Mouse (Mus musculus): ENCODE measurements at regions not wholly inside any gene's neighbourhood (a gene's known extent, or its start where the extent isn't known, plus 50 kb on each side); places are given as distances from the start of the nearest gene placed in this dataset.

- ATAC-seq, result peak; percentile 75
- peaks cover 9% of the 10 kb centered on the region; the same call in 1 of the 2 replicates for H3K4me1 ChIP-seq (replicated peaks)
- 0 out of 2 replicates have a peak overlapping the region, but pooled peaks have one; percentile 5 for H3K27ac ChIP-seq
- no peaks in the 10 kb centered on the region for H3K9me3 ChIP-seq
- H3K4me3 ChIP-seq (replicated peaks), result no peak overlapping the region
- no peaks in the 10 kb centered on the region for H3K36me3 ChIP-seq
- 41% methylated on average over 4 of the region's 4 CpGs for WGBS
- H3K4me2 ChIP-seq (replicated peaks), result 0 out of 2 replicates have a peak overlapping the region, but pooled peaks have one; percentile 9
- no peaks in the 10 kb centered on the region for H3K27me3 ChIP-seq (replicated peaks)
- no peak overlapping the region for H3K9ac ChIP-seq
Measured at GRCm38 (mm10) chr13:35395192-35395591, 264.4 kb upstream of the Cdyl start.

GRCm38 (mm10) chr13:35395630-35396029 lies 264.0 kb upstream of the Cdyl start:
- Histone ChIP-seq H3K9me3 (no peaks in the 10 kb centered on the region), H3K4me2 (replicated peaks) (0 out of 2 replicates have a peak overlapping the region, but pooled peaks have one; percentile 9), H3K27me3 (replicated peaks) (no peaks in the 10 kb centered on the region), H3K9ac (no peak overlapping the region), H3K4me3 (replicated peaks) (no peak overlapping the region), H3K27ac (0 out of 2 replicates have a peak overlapping the region, but pooled peaks have one; percentile 5), H3K4me1 (replicated peaks) (peaks cover 9% of the 10 kb centered on the region; the same call in 1 of the 2 replicates), H3K36me3 (no peaks in the 10 kb centered on the region)
- WGBS, result 12% methylated on average over 5 of the region's 5 CpGs
- peak; percentile 85 for ATAC-seq

- Histone ChIP-seq H3K36me3 (no peaks in the 10 kb centered on the region), H3K4me1 (replicated peaks) (peaks cover 9% of the 10 kb centered on the region; the same call in 1 of the 2 replicates), H3K4me2 (replicated peaks) (no peak overlapping the region), H3K9ac (no peak overlapping the region), H3K27me3 (replicated peaks) (no peaks in the 10 kb centered on the region), H3K4me3 (replicated peaks) (no peak overlapping the region), H3K27ac (no peak overlapping the region), H3K9me3 (no peaks in the 10 kb centered on the region)
- WGBS, result 74% methylated on average over 2 of the region's 2 CpGs
- ATAC-seq, result no peak
Measured at GRCm38 (mm10) chr13:35397166-35397565, 262.5 kb upstream of the Cdyl start.

GRCm38 (mm10) chr13:35398192-35398591 lies 261.4 kb upstream of the Cdyl start:
- Histone ChIP-seq H3K4me2 (replicated peaks) (no peak overlapping the region), H3K9ac (no peak overlapping the region)
- WGBS, result 59% methylated on average over 8 of the region's 8 CpGs

GRCm38 (mm10) chr13:35402856-35403255 lies 256.8 kb upstream of the Cdyl start:
- H3K4me1 ChIP-seq (replicated peaks), result no peaks in the 10 kb centered on the region
- no peaks in the 10 kb centered on the region for H3K36me3 ChIP-seq
- 86% methylated on average over 2 of the region's 2 CpGs for WGBS
- H3K4me3 ChIP-seq (replicated peaks), result no peak overlapping the region
- no peak overlapping the region for H3K27ac ChIP-seq
- no peaks in the 10 kb centered on the region for H3K9me3 ChIP-seq
- H3K4me2 ChIP-seq (replicated peaks), result no peak overlapping the region
- no peak for ATAC-seq
- no peaks in the 10 kb centered on the region for H3K27me3 ChIP-seq (replicated peaks)
- no peak overlapping the region for H3K9ac ChIP-seq

More at GRCm38 (mm10) chr13:35398192-35398591, 261.4 kb upstream of the Cdyl start:
- no peak for ATAC-seq
- Histone ChIP-seq H3K36me3 (no peaks in the 10 kb centered on the region), H3K27ac (no peak overlapping the region), H3K4me3 (replicated peaks) (no peak overlapping the region), H3K27me3 (replicated peaks) (no peaks in the 10 kb centered on the region), H3K9me3 (no peaks in the 10 kb centered on the region), H3K4me1 (replicated peaks) (peaks cover 9% of the 10 kb centered on the region; the same call in 1 of the 2 replicates)

- 92% methylated on average over 5 of the region's 5 CpGs for WGBS
- no peak overlapping the region for H3K4me2 ChIP-seq (replicated peaks)
- no peak overlapping the region for H3K9ac ChIP-seq
- no peaks in the 10 kb centered on the region for H3K27me3 ChIP-seq (replicated peaks)
- no peak overlapping the region for H3K27ac ChIP-seq
- H3K4me3 ChIP-seq (replicated peaks), result no peak overlapping the region
- ATAC-seq, result no peak
- no peaks in the 10 kb centered on the region for H3K4me1 ChIP-seq (replicated peaks)
- H3K9me3 ChIP-seq, result no peaks in the 10 kb centered on the region
- H3K36me3 ChIP-seq, result no peaks in the 10 kb centered on the region
Measured at GRCm38 (mm10) chr13:35404428-35404827, 255.2 kb upstream of the Cdyl start.

- no peak overlapping the region for H3K4me3 ChIP-seq (replicated peaks)
- no peak overlapping the region for H3K4me2 ChIP-seq (replicated peaks)
- no peaks in the 10 kb centered on the region for H3K4me1 ChIP-seq (replicated peaks)
- no peaks in the 10 kb centered on the region for H3K36me3 ChIP-seq
- no peak for ATAC-seq
- H3K9me3 ChIP-seq, result no peaks in the 10 kb centered on the region
- H3K27ac ChIP-seq, result no peak overlapping the region
- 67% methylated on average over 1 of the region's 1 CpGs for WGBS
- H3K27me3 ChIP-seq (replicated peaks), result no peaks in the 10 kb centered on the region
- H3K9ac ChIP-seq, result no peak overlapping the region
Measured at GRCm38 (mm10) chr13:35405384-35405783, 254.2 kb upstream of the Cdyl start.

- Histone ChIP-seq H3K4me1 (replicated peaks) (no peaks in the 10 kb centered on the region), H3K9ac (no peak overlapping the region), H3K27ac (no peak overlapping the region), H3K27me3 (replicated peaks) (no peaks in the 10 kb centered on the region), H3K4me3 (replicated peaks) (no peak overlapping the region), H3K36me3 (no peaks in the 10 kb centered on the region), H3K9me3 (no peaks in the 10 kb centered on the region), H3K4me2 (replicated peaks) (no peak overlapping the region)
- 86% methylated on average over 4 of the region's 4 CpGs for WGBS
- no peak for ATAC-seq
Measured at GRCm38 (mm10) chr13:35417500-35417899, 242.1 kb upstream of the Cdyl start.

GRCm38 (mm10) chr13:35420076-35420475 lies 239.6 kb upstream of the Cdyl start:
- H3K27ac ChIP-seq, result no peak overlapping the region
- H3K27me3 ChIP-seq (replicated peaks), result no peaks in the 10 kb centered on the region
- H3K4me2 ChIP-seq (replicated peaks), result no peak overlapping the region
- no peaks in the 10 kb centered on the region for H3K4me1 ChIP-seq (replicated peaks)
- H3K9ac ChIP-seq, result no peak overlapping the region
- H3K9me3 ChIP-seq, result no peaks in the 10 kb centered on the region
- ATAC-seq, result no peak
- H3K36me3 ChIP-seq, result no peaks in the 10 kb centered on the region
- H3K4me3 ChIP-seq (replicated peaks), result no peak overlapping the region
- 82% methylated on average over 3 of the region's 3 CpGs for WGBS

GRCm38 (mm10) chr13:35426061-35426460 lies 233.6 kb upstream of the Cdyl start:
- H3K4me2 ChIP-seq (replicated peaks), result no peak overlapping the region
- H3K4me3 ChIP-seq (replicated peaks), result no peak overlapping the region
- no peak overlapping the region for H3K27ac ChIP-seq
- no peak for ATAC-seq
- no peaks in the 10 kb centered on the region for H3K4me1 ChIP-seq (replicated peaks)
- 74% methylated on average over 4 of the region's 4 CpGs for WGBS
- no peak overlapping the region for H3K9ac ChIP-seq
- no peaks in the 10 kb centered on the region for H3K27me3 ChIP-seq (replicated peaks)
- H3K36me3 ChIP-seq, result no peaks in the 10 kb centered on the region
- no peaks in the 10 kb centered on the region for H3K9me3 ChIP-seq

GRCm38 (mm10) chr13:35435173-35435572 lies 224.5 kb upstream of the Cdyl start:
- Histone ChIP-seq H3K9ac (no peak overlapping the region), H3K9me3 (no peaks in the 10 kb centered on the region), H3K27ac (no peak overlapping the region), H3K36me3 (no peaks in the 10 kb centered on the region), H3K4me3 (replicated peaks) (no peak overlapping the region), H3K4me2 (replicated peaks) (no peak overlapping the region), H3K27me3 (replicated peaks) (no peaks in the 10 kb centered on the region), H3K4me1 (replicated peaks) (no peaks in the 10 kb centered on the region)
- no peak for ATAC-seq
- WGBS, result 30% methylated on average over 7 of the region's 7 CpGs

GRCm38 (mm10) chr13:35447661-35448060 lies 212.0 kb upstream of the Cdyl start:
- no peak for ATAC-seq
- Histone ChIP-seq H3K9ac (no peak overlapping the region), H3K4me3 (replicated peaks) (no peak overlapping the region), H3K4me1 (replicated peaks) (no peaks in the 10 kb centered on the region), H3K36me3 (no peaks in the 10 kb centered on the region), H3K27ac (no peak overlapping the region), H3K4me2 (replicated peaks) (no peak overlapping the region), H3K9me3 (no peaks in the 10 kb centered on the region), H3K27me3 (replicated peaks) (no peaks in the 10 kb centered on the region)
- WGBS, result 82% methylated on average over 3 of the region's 3 CpGs

GRCm38 (mm10) chr13:35452420-35452819 lies 207.2 kb upstream of the Cdyl start:
- Histone ChIP-seq H3K9ac (no peak overlapping the region), H3K36me3 (no peaks in the 10 kb centered on the region), H3K27ac (no peak overlapping the region), H3K4me3 (replicated peaks) (no peak overlapping the region), H3K27me3 (replicated peaks) (no peaks in the 10 kb centered on the region), H3K4me2 (replicated peaks) (no peak overlapping the region), H3K4me1 (replicated peaks) (no peaks in the 10 kb centered on the region), H3K9me3 (no peaks in the 10 kb centered on the region)
- WGBS, result 93% methylated on average over 1 of the region's 1 CpGs
- ATAC-seq, result no peak

Measured in intestine, embryonic 15.5 days (tissue).